Mouse (Mus musculus) G1E (cell line): ENCODE results near the gene Dek. TPM values are rescaled to one million over a fixed set of nuclear protein-coding genes. Genes with fewer than 3 reads are reported as not detected.

ENCODE experiments used
- ATAC-seq: 2 replicates; pipeline ENCODE4 v1.8.0; 2016; ENCODE audit warnings: mild to moderate bottlenecking; ENCODE audit not compliant: insufficient number of reproducible peaks, poor library complexity, low FRiP score, severe bottlenecking; ENCODE audit errors: extremely low read depth
- DNase-seq: peaks from one replicate; pipeline ENCODE4 v3.0.0; 2012; ENCODE audit warnings: low spot score
- H3K27me3 ChIP-seq: 2 replicates; pipeline ENCODE4 v1.6.1; 2012; ENCODE audit warnings: mild to moderate bottlenecking, low read length, inconsistent platforms; ENCODE audit not compliant: insufficient read depth
- H3K36me3 ChIP-seq: replicated peaks from 2 replicates; pipeline ENCODE3; 2012; ENCODE audit warnings: mild to moderate bottlenecking, inconsistent platforms
- H3K4me1 ChIP-seq: 2 replicates; pipeline ENCODE4 v1.6.1; 2012; ENCODE audit warnings: low read depth, low read length, inconsistent platforms, mixed read lengths; ENCODE audit not compliant: insufficient read depth
- H3K4me3 ChIP-seq: 2 replicates; pipeline ENCODE4 v1.5.1; 2012; ENCODE audit warnings: low read depth, mild to moderate bottlenecking, inconsistent platforms, low read length, moderate library complexity, mixed read lengths
- H3K9me3 ChIP-seq: replicated peaks from 2 replicates; pipeline ENCODE4 v1.6.1; 2012; ENCODE audit warnings: inconsistent platforms
- CTCF ChIP-seq: IDR thresholded peaks from 2 replicates; pipeline ENCODE4 v1.5.1; 2012; ENCODE audit warnings: low read depth, low read length, inconsistent platforms, mixed read lengths
- GATA1 ChIP-seq: IDR thresholded peaks from 2 replicates; pipeline ENCODE4 v1.6.1; 2012; ENCODE audit warnings: borderline replicate concordance, low read length, inconsistent platforms, mixed read lengths
- GATA2 ChIP-seq: IDR thresholded peaks from 2 replicates; pipeline ENCODE4 v1.6.1; 2012; ENCODE audit warnings: low read depth, low read length, inconsistent platforms, borderline replicate concordance
- POLR2AphosphoS5 ChIP-seq: IDR thresholded peaks from 2 replicates; pipeline ENCODE4 v1.6.1; 2012; ENCODE audit warnings: low read depth, low read length, inconsistent platforms; ENCODE audit not compliant: insufficient replicate concordance
- TAL1 ChIP-seq: conservative IDR thresholded peaks from 2 replicates; pipeline ENCODE4 v1.6.1; 2012; ENCODE audit warnings: low read depth, low read length, inconsistent platforms, mixed read lengths
- polyA plus RNA-seq: library from polyadenylated mRNA; stranded (reverse); fragments of >175 nt; gene quantifications from 2 replicates; pipeline ENCODE4 v1.2.3, GENCODE M21; 2012
- total RNA-seq, 2 experiments: library from RNA; stranded (forward) in 1 of 2; stranded (reverse) in 1 of 2; fragments of 200-1000 nt in 1 of 2; fragments of >200 nt in 1 of 2; fragmentation: Nextera tagmentation in 1 of 2; gene quantifications; 2 replicates each; pipeline ENCODE4 v1.2.3; 2014 to 2017

Dek gene
- total and polyA plus RNA-seq, 3 experiments: 385 to 968 (median 495) TPM

- Histone ChIP-seq H3K4me3 (peak overlapping the region; percentile 86; the same call in 1 of the 2 replicates), H3K4me1 (peaks cover 15% of the 10 kb centered on the region), H3K36me3 (no peaks in the 10 kb centered on the region), H3K27me3 (no peaks in the 10 kb centered on the region), H3K9me3 (no peaks in the 10 kb centered on the region)
- TF ChIP-seq CTCF (no peak), POLR2AphosphoS5 (no peak), TAL1 (no peak), GATA1 (no peak), GATA2 (no peak)
- no peak for DNase-seq
- no peak for ATAC-seq
These were observed 63.9 kb downstream of the Dek start for GRCm38 (mm10) chr13:47042024-47042633.

GRCm38 (mm10) chr13:47040061-47040460 is 65.9 kb downstream of the Dek start:
- H3K4me3 ChIP-seq: no peak overlapping the region
- 0 out of 2 replicates have a peak, but pooled peaks cover 5% of the 10 kb centered on the region for H3K27me3 ChIP-seq
- no peak for ATAC-seq
- no peak for DNase-seq
- H3K9me3 ChIP-seq: no peaks in the 10 kb centered on the region
- TF ChIP-seq TAL1 (no peak), POLR2AphosphoS5 (no peak), GATA1 (no peak), CTCF (no peak), GATA2 (no peak)
- no peaks in the 10 kb centered on the region for H3K36me3 ChIP-seq
- peaks cover 15% of the 10 kb centered on the region for H3K4me1 ChIP-seq

GRCm38 (mm10) chr13:47037946-47038345 is 68.1 kb downstream of the Dek start:
- no peak for ATAC-seq
- Histone ChIP-seq H3K36me3 (no peaks in the 10 kb centered on the region), H3K4me3 (no peak overlapping the region), H3K4me1 (peaks cover 6% of the 10 kb centered on the region), H3K9me3 (no peaks in the 10 kb centered on the region), H3K27me3 (peaks cover 10% of the 10 kb centered on the region)
- no peak for DNase-seq
- TF ChIP-seq GATA1 (no peak), GATA2 (no peak), CTCF (no peak), TAL1 (no peak), POLR2AphosphoS5 (no peak)

Other genes starting within 250 kb of the Dek start
- not detected in 2 replicates for gene Kif13a, start 176.3 kb downstream of the Dek start, total RNA-seq (2014; fragmentation: Nextera tagmentation)
- gene Kif13a, start 176.3 kb downstream of the Dek start, total RNA-seq (2017): 0.16 and 0.23 TPM in 2 replicates
- gene Kif13a, start 176.3 kb downstream of the Dek start, polyA plus RNA-seq: not detected in 2 replicates
- gene Nhlrc1, start 91.4 kb downstream of the Dek start, total RNA-seq (2014; fragmentation: Nextera tagmentation): not detected in 2 replicates
- gene Nhlrc1, start 91.4 kb downstream of the Dek start, total RNA-seq (2017): 0.05 TPM in 1 of 2 replicates, not detected in the other
- not detected in 2 replicates for gene Nhlrc1, start 91.4 kb downstream of the Dek start, polyA plus RNA-seq
- 8.7 and 9.3 TPM in 2 replicates for gene Kdm1b, start 62.7 kb downstream of the Dek start, total RNA-seq (2014; fragmentation: Nextera tagmentation)
- 12.7 and 15.2 TPM in 2 replicates for gene Kdm1b, start 62.7 kb downstream of the Dek start, total RNA-seq (2017)
- gene Kdm1b, start 62.7 kb downstream of the Dek start, polyA plus RNA-seq: 2.6 and 2.8 TPM in 2 replicates
- gene Tpmt, start 61.5 kb downstream of the Dek start, total RNA-seq (2014; fragmentation: Nextera tagmentation): 10.1 and 15.1 TPM in 2 replicates
- gene Tpmt, start 61.5 kb downstream of the Dek start, total RNA-seq (2017): 6.7 and 11.4 TPM in 2 replicates
- gene Tpmt, start 61.5 kb downstream of the Dek start, polyA plus RNA-seq: 0.16 and 0.18 TPM in 2 replicates
- 7.8 and 8.5 TPM in 2 replicates for gene Rnf144b, start 16.5 kb upstream of the Dek start, total RNA-seq (2014; fragmentation: Nextera tagmentation)
- gene Rnf144b, start 16.5 kb upstream of the Dek start, total RNA-seq (2017): 4.2 and 4.6 TPM in 2 replicates
- gene Rnf144b, start 16.5 kb upstream of the Dek start, polyA plus RNA-seq: 0.54 and 1.1 TPM in 2 replicates